Mouse (Mus musculus): Measurements from ENCODE around the gene Rabepk. TPM values are rescaled to one million over a fixed set of nuclear protein-coding genes. Genes with fewer than 3 reads are reported as not detected.

The Rabepk gene
- total and polyA plus RNA-seq, 3 experiments: 62.1 to 88.4 (median 68.8) TPM

GRCm38 (mm10) chr2:34739684-34740391 is 59.9 kb downstream of the Rabepk start:
- no peaks in the 10 kb centered on the region for H3K27me3 ChIP-seq (replicated peaks)
- no peak overlapping the region for H3K9ac ChIP-seq (ENCODE audit: insufficient read depth, low read depth)
- H3K27ac ChIP-seq (ENCODE audit: insufficient read depth, low read depth): no peak overlapping the region
- no peak for DNase-seq (ENCODE audit: extremely low read depth)
- no peak overlapping the region for H3K4me2 ChIP-seq (ENCODE audit: insufficient read depth, low read depth, poor library complexity, severe bottlenecking)
- in situ Hi-C loops (cut with MboI; ENCODE audit: low pct_ligation_motif_present, low pct_unique_long_range_greater_than_20kb, low sequenced_read_pairs): no loop called here
- H3K9me3 ChIP-seq (replicated peaks; ENCODE audit: low read length): no peaks in the 10 kb centered on the region
- TF ChIP-seq USF2 (conservative IDR thresholded peaks at IDR 0.05; ENCODE audit: low read depth, low read length) (no peak), SMC3 (IDR thresholded peaks at IDR 0.05; ENCODE audit: low read depth, low read length) (no peak), UBTF (IDR thresholded peaks at IDR 0.05; ENCODE audit: low read depth, low read length) (no peak), JUND (conservative IDR thresholded peaks at IDR 0.05; ENCODE audit: low read depth, low read length) (no peak), ZC3H11A (IDR thresholded peaks at IDR 0.05; ENCODE audit: low read depth, low read length) (no peak), POLR2A (IDR thresholded peaks at IDR 0.05; ENCODE audit: low read depth, low read length) (no peak), NRF1 (IDR thresholded peaks at IDR 0.05; ENCODE audit: low read depth, low read length) (no peak), MEF2A (IDR thresholded peaks at IDR 0.05; ENCODE audit: borderline replicate concordance, low read depth, low read length) (no peak), ZKSCAN1 (IDR thresholded peaks at IDR 0.05; ENCODE audit: borderline replicate concordance, low read depth, low read length) (no peak), EP300 (IDR thresholded peaks at IDR 0.05; ENCODE audit: low read length) (no peak), CHD2 (IDR thresholded peaks at IDR 0.05; ENCODE audit: low read length) (no peak), MAFK (IDR thresholded peaks at IDR 0.05; ENCODE audit: insufficient replicate concordance, low read length) (no peak)
- peaks cover 0 to 8% of the 10 kb centered on the region in 2 experiments; a peak in 1 of 4 replicates for H3K4me1 ChIP-seq (ENCODE audit: control insufficient read depth in 1 of 2, insufficient read depth in 2 of 2)
- H3K36me3 ChIP-seq (replicated peaks in 1 of 2; ENCODE audit: control insufficient read depth in 1 of 2, insufficient read depth in 1 of 2, low read length in 1 of 2): peaks cover 6 to 47% of the 10 kb centered on the region in 2 experiments
- peaks cover 35% of the 10 kb centered on the region for H3K79me2 ChIP-seq (replicated peaks; ENCODE audit: control insufficient read depth, extremely low read depth, insufficient read depth, poor library complexity, severe bottlenecking)
- H3K4me3 ChIP-seq (replicated peaks in 1 of 3; ENCODE audit: low read depth in 2 of 3, low read length in 2 of 3, poor library complexity in 1 of 3): no peak overlapping the region
- dilution Hi-C loops (cut with MboI; ENCODE audit: extremely low pct_ligation_motif_present, extremely low pct_unique_long_range_greater_than_20kb, low sequenced_read_pairs): no loop called here

GRCm38 (mm10) chr2:34737911-34738310 is 61.8 kb downstream of the Rabepk start:
- H3K27ac ChIP-seq (ENCODE audit: insufficient read depth, low read depth): no peak overlapping the region
- H3K9ac ChIP-seq (ENCODE audit: insufficient read depth, low read depth): no peak overlapping the region
- in situ Hi-C loops (cut with MboI; ENCODE audit: low pct_ligation_motif_present, low pct_unique_long_range_greater_than_20kb, low sequenced_read_pairs): no loop called here
- dilution Hi-C loops (cut with MboI; ENCODE audit: extremely low pct_ligation_motif_present, extremely low pct_unique_long_range_greater_than_20kb, low sequenced_read_pairs): no loop called here
- no peak overlapping the region for H3K4me3 ChIP-seq (replicated peaks in 1 of 3; ENCODE audit: low read depth in 2 of 3, low read length in 2 of 3, poor library complexity in 1 of 3)
- no peak overlapping the region for H3K4me2 ChIP-seq (ENCODE audit: insufficient read depth, low read depth, poor library complexity, severe bottlenecking)
- peaks cover 6 to 46% of the 10 kb centered on the region in 2 experiments for H3K36me3 ChIP-seq (replicated peaks in 1 of 2; ENCODE audit: control insufficient read depth in 1 of 2, insufficient read depth in 1 of 2, low read length in 1 of 2)
- H3K27me3 ChIP-seq (replicated peaks): no peaks in the 10 kb centered on the region
- no peak for DNase-seq (ENCODE audit: extremely low read depth)
- H3K9me3 ChIP-seq (replicated peaks; ENCODE audit: low read length): no peaks in the 10 kb centered on the region
- TF ChIP-seq USF1 (IDR thresholded peaks at IDR 0.05; ENCODE audit: low read depth, low read length): no peak
- TF ChIP-seq RAD21 (IDR thresholded peaks at IDR 0.05; ENCODE audit: low read depth, low read length): no peak
- TF ChIP-seq JUND (conservative IDR thresholded peaks at IDR 0.05; ENCODE audit: low read depth, low read length): no peak
- peaks cover 49% of the 10 kb centered on the region for H3K79me2 ChIP-seq (replicated peaks; ENCODE audit: control insufficient read depth, extremely low read depth, insufficient read depth, poor library complexity, severe bottlenecking)
- peaks cover 0 to 8% of the 10 kb centered on the region in 2 experiments; a peak in 1 of 4 replicates for H3K4me1 ChIP-seq (ENCODE audit: control insufficient read depth in 1 of 2, insufficient read depth in 2 of 2)

Measured in CH12.LX (cell line).